Mouse (Mus musculus) right cerebral cortex, postnatal 14 days (tissue): ENCODE results near the gene Tmem120b.
A peak's percentile ranks its signal among the peaks of the same experiment; 100 is the strongest.

Experiments
- DNase-seq: peaks from one replicate; pipeline ENCODE4 v3.0.0; 2022

Gene Tmem120b

DNA sequence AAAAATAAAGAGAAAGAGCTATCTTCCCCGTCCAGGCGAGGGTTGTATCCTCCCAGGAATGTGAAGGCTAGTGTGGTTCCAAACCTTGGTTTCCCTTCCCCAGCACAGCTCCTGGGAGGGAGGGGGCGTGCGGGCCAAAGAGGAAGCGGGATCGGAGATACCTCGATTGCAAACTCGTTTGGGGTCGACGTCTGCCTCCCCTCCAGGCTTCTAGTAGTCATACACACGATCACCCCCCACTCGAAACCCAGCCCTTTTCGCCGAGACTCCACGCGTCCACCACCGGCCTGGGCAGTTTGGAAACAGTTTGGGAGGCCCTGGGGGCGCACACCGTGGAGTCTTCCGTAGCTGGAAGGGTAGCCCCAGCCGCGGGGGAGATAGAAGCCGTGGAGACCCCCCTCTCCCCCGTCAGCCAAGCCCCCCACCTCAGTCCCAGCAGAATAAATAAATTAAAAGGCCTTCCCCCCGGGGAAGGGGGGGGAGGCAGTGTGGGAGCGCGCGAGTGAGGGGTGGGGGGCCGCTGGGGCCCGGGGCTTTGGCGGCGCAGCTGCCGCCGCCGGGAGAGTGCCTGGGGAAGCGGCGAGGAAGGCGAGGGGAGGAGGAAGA lies 73.4 kb downstream of the Tmem120b start:
- peak; percentile 50 for DNase-seq

DNA sequence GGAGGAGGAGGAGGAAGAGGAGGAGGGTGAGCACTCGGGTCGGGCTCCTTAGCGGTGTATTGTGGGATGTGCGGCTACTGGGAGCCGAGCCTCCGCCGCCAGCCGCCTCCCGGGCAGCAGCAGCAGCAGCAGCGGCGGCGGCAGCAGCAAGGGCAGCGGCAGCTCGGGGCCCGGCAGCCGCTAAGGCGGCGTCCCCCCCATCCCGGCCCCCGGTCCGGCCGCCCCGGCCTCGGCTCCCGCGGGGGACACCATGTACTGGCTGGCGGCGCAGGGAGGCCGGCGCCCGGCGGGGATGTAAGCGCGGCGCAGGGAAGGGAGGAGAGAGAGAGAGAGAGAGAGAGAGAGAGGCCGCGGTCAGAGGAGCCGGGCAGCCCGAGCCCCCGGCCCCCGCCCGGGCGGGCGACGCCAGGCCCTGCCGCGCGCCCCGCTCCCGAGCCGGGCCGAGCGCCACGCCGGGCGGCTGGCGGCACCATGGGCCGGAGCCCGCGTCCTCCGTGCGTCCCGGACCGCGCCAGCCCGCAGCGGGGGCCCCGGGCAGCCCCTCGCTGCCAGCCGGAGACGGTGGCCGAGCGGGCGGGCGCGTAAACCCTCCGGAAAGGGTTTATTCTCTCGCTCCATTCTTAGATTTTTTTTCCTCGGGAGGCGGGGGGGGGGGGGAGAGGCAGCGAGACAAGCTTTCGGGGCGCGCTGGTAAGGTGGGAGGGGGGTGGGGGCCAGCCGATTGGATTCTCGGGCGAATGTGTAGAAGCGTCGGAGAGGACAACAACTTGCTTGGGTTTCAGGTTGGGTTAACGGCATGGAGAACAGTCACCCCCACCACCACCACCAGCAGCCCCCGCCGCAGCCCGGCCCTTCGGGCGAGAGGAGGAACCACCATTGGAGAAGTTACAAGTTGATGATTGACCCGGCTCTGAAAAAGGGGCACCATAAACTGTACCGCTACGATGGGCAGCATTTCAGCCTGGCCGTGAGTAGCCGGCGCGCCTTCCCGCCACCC lies 74.2 kb downstream of the Tmem120b start, which contains the start of gene Setd1b:
Gene Setd1b (plus strand): TSS at position 33 of the 997 bp plus-strand sequence.
- no peak for DNase-seq

DNA sequence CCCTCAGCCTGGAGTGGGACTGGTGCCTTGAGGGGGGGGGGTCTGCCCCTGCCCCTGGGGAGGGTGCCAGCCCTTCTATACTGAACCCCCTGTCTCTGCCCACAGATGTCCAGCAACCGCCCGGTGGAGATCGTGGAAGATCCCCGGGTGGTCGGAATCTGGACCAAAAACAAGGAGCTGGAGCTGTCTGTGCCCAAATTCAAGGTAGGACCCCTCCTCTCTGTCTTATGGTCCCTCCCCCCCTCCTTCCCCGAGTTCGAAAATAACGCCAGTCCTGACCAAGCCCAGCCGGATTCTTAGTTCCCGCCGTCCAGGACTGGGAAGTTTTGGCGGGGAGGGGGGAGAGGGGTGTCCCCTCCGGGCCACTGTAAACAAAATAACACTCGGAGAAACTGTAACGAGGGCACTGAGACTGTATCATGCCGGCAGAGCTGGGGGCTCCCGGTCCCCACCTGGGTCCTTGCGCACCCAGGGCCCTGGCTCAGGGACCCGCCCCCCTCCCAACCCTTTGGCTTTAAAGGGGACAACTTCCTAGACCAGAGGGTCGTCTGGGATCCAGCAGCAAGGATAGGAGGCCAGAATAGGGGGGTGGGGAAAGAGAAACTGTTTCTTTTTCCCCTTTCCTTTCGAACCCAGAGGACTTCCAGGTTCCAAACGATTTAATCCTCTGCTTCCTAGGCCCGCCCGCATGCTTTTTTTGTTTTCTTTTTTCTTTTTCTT lies 75.2 kb downstream of the Tmem120b start:
- no peak for DNase-seq

DNA sequence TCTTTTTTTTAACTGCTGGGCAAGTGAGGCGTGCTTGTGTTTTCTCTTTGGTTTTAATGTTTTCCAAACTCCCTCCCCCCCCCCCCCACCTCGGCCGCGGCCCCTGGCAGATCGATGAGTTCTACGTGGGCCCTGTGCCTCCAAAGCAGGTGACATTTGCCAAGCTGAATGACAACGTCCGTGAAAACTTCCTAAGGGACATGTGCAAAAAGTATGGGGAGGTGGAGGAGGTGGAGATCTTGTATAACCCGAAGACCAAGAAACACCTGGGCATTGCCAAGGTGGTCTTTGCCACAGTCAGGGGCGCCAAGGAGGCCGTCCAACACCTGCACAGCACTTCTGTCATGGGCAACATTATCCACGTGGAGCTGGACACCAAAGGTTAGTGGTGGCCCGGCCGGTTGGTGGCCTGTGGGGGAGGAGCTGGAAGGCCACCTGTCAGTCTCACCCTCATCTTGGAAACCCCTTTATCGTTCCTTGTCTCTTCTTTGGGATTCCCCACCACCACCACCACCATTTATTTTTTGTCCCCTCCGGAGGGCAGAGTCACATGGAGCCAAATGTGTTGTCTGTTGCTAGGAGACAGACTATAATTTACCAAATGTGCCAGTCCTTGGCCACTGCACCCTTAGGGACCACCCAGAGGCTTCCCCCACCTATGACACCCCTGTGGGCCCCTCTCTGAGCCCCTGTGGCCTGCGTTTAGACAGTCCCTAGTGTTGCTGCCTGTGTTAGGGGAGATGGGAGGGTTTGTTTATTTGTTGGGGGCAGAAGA lies 75.9 kb downstream of the Tmem120b start:
- DNase-seq, result no peak

DNA sequence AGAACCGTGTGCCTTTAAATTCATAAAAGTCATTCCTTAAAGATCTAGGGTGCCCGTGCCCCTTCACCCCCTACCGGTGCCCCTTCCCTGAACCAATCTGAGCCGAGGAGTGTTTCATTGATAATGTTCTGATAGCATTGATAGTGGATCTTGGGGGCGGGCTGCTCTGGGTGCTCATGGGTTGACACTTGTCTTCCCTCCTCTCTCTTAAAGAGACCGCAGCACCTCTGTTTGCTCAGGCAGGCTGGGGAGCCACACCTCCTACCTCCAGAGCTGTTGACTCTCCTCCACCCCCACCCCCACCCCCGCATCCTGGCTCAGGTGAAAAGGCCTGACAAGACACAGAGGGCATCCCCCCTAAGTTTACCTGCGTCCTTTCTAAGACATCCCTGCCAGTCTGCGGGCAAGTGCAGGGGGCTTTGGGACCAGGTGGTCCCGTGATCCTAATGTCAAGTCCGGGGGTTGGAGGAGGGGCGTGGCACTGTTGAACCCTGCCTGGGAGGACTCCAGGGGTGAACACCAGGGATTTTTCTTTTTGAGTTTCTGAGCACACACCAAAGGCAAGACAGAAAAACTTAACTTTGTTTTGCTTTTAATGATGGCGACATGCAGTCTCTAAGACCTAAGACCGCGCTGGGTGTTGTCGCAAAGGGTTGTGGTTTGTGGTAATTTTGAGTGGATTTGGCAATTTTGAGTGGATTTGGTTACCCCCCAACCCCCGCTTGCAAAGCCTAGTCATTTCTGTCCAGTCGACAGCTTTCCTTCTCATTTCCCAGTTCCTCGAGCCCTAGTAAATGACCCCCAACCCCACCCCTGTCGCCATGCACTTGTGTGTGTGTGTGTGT lies 76.8 kb downstream of the Tmem120b start:
- DNase-seq, result no peak

DNA sequence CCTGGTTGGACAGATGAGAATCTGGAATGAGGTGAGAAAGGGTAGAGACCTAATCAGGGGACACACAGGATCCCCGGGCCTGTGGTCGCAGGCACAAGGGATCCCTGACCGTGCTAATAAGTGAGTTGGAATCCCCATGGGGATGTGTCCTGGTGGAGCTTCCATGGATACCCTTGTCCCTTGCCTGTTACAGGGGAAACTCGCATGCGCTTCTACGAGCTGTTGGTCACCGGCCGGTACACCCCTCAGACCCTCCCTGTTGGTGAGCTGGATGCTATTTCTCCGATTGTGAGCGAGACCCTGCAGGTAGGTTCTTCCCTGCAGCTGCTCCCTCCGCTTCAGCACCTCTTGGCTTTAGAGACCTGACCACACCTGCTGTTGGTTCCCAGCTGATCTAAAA lies 78.1 kb downstream of the Tmem120b start:
- no peak for DNase-seq

DNA sequence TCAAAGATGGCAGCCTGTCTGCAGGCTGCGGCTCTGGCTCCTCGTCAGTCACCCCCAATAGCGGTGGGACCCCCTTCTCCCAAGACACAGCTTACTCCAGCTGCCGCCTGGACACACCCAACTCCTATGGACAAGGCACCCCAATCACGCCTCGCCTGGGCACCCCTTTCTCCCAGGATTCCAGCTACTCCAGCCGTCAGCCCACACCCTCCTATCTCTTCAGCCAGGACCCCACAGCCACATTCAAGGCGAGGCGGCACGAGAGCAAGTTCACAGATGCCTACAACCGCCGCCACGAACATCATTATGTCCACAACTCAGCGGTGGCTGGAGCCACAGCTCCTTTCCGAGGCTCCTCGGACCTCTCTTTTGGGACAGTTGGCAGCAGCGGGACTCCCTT lies 79.4 kb downstream of the Tmem120b start:
- no peak for DNase-seq

DNA sequence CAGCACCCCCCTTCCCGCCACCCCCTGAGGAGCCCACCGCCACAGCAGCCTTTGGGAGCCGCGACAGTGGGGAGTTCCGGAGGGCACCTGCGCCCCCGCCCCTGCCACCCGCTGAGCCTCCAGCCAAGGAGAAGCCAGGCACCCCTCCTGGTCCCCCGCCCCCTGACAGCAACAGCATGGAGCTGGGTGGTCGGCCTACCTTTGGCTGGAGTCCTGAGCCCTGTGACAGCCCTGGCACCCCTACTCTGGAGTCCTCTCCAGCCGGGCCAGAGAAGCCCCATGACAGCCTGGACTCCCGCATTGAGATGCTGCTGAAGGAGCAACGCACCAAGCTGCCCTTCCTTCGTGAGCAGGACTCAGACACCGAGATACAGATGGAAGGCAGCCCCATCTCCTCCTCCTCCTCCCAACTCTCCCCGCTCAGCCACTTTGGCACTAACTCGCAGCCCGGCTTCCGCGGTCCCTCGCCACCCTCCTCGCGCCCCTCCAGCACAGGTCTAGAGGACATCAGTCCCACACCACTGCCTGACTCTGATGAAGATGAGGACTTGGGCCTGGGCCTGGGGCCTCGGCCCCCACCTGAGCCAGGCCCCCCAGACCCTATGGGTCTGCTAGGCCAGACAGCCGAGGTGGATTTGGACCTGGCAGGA lies 80.0 kb downstream of the Tmem120b start:
- DNase-seq, result no peak

DNA sequence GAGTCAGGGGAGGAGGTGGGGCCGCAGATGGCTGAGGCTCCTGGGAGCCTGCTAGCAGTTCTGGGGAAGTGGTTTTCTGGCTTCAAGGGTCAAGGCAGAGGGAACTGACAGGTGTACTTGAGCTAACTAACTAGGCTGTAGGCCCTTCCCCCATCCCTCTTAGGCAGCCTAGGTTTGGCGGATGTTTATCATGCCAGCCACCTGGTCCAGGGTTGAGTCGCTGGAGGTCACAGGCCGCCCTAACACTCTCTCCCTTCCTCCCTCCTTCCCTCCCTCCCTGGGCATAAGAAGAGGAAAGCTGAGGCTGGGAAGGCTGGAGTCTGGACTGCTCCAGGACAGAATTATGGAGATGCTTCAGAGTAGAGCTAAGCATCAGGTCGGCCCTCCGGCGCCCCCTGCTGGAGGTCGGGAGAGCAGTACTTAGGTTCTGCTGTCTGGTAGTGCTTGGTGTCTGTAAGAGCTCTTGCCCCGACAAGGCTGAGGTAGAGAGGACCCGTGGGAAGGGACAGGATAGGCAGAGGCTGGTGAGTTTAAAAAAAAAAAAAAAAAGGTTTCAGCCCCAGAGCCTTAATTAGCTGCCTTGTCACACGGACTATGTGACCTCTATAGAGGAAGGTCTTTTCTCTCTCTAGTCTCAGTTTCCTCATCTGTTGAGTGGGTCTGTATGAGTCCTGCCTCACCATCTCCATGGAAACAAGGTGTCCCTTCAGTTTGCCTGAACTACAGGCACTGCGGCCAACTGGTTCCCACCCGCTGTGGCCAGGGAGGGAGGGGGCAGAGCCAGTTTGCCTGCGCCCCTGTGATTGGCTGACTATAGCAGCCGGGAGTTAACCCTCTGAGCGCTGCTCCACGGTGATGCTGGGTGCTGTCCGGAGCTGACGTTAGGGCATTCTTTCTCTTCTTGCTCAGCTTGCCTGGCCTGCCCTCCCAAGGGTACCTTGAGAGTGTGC lies 81.5 kb downstream of the Tmem120b start:
- peak; percentile 93 for DNase-seq

DNA sequence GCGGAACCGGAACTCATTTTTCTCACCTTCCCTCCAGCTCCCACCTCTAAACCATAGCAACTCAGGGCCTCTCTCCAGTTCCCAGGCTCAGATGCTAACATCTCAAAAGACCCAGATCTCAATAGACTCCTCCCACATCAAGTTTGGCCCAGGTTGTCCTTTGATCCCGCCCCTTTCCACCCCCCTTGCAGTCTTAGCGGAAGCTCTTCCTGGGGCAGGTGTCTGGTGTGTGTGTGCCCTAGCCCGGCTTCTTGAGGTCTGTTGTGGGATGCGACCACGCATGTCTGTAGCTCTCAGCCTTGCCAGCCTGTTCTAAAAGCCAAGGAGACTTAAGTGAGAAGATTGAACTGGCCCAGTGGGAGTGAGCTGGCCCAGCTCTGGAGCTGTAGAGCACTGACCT lies 82.4 kb downstream of the Tmem120b start:
- no peak for DNase-seq

DNA sequence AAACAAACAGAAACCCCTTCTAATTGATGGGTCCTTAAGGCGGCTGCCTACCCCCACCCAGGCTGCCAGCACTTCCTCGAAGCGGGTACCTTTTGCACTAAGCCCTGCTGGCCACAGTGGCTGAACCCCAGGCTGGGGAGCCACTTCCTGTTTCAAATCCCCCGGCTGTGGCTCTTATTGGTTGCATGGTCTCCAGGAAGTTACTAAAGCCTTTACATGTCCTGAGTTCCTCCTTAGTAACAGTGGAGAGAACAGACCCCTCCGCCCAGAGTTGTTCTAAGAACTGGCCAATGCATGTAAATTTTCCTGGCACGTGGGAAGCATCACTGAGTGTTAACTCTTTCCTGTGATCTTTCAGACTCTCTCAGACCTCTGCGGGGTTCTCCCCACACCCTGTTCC lies 82.9 kb downstream of the Tmem120b start:
- DNase-seq, result no peak

DNA sequence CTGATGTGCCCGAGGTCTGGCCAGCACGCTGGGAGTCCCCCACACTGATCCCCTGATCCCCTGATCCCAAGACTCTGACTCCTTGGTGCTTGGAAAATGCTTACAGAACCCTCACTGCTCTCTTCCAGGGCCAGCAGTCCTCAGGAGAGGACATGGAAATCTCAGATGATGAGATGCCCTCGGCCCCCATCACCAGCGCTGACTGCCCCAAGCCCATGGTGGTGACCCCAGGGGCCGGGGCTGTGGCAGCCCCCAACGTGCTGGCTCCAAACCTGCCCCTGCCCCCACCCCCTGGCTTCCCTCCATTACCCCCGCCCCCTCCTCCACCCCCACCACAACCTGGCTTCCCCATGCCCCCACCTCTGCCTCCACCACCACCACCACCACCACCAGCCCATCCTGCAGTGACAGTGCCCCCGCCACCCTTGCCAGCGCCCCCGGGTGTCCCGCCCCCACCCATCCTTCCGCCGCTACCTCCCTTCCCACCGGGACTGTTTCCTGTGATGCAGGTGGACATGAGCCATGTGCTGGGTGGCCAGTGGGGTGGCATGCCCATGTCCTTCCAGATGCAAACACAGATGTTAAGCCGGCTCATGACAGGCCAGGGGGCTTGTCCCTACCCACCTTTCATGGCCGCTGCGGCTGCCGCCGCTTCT lies 83.6 kb downstream of the Tmem120b start:
- DNase-seq, result no peak

DNA sequence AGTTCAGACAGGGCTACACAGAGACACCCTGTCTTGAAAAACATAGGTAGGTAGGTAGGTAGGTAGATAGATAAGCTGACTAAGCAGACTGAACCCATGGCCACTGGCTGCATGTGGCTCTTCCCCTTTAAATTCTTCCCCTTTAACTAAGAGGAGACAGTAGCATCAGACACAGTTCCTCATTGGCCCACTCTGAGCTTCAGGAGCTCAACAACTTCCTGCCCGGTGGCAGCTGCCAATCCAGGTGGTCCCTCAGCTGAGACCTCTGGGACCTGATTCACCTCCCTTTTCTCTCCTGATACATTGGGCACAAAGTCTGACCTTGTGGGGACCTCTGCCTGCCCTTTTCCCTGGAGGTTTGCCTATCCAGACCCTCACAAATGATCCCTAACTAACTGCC lies 84.7 kb downstream of the Tmem120b start:
- no peak for DNase-seq

DNA sequence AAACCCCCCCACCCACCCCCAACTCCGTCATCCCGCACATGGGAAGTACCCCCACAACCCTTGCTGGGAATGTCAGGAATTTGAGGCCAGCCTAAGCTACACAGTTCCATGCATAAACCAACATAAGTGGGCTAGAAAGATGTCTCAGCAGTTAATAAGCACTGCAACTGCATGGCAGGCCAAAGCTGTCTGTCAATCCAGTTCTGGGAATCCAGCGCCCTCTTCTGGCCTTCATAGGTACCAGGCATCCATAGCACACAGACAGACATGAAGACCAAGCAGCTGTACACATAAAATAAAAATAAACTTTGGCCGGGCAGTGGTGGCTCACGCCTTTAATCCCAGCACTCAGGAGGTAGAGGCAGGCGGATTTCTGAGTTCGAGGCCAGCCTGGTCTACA lies 87.2 kb downstream of the Tmem120b start:
- no peak for DNase-seq

DNA sequence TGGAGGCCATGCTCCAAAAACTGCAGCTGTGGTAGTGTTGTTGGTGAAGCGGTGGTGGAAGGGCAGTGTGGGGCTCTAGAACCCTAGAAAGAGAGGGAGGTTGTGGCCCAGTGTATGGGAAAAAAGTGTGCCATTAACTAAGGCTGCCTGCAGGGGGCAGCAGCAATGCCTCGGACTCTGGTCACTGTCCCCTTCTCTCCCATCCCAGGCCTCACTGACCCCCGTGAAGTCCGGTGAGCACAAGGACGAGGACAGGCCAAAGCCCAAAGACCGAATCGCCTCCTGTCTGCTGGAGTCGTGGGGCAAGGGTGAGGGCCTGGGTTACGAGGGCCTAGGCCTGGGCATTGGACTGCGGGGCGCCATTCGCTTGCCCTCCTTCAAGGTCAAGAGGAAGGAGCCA lies 88.5 kb downstream of the Tmem120b start:
- DNase-seq, result no peak

DNA sequence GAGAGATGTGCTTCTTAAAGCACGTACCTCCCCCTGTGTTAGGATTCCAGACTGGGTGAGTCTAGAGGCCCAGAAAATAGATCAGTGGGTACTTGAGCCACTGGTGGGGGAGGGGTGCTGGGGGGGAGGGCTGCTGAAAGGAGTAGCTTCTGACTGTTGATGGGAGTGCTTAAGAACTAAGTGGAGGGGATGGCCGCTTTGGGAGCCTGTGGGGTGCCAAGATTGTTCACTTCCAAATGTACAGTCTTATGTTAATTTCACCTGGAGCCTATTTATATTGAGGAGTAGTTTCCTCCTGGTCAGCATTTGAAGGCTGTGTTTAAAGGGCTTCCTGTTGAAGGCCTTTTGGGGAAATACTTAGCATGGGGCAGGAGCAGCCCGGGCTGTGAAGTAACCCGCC lies 89.8 kb downstream of the Tmem120b start:
- no peak for DNase-seq

DNA sequence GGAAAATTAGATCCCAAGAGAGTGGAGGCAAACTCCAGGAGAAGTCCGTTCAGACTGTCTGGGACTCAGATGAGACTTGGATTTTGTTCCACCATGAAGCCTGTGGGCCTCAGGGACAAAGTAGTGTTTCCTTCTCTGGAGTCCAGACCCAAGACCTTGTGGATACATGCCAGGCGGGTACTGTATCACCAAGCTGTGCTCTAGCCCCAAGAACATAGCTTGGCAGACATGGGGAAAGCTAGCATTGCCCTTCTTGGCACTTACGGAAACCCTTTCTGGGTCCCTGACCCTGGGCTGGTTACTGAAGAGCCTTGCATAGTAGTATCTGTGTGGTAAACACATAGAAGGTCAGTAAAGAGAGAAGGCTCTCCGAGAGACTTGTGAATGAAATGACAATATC lies 91.2 kb downstream of the Tmem120b start:
- no peak for DNase-seq

DNA sequence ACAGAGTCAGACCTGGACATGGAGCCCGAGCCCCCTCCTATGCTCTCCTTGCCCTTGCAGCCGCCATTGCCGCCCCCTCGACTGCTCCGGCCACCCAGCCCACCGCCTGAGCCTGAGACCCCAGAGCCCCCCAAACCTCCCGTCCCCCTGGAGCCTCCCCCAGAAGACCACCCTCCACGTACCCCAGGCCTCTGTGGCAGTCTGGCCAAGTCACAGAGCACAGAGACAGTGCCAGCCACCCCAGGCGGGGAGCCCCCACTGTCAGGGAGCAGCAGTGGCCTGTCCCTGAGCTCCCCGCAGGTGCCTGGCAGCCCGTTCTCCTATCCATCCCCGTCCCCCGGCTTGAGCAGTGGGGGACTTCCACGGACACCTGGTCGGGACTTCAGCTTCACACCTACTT lies 91.7 kb downstream of the Tmem120b start:
- no peak for DNase-seq

DNA sequence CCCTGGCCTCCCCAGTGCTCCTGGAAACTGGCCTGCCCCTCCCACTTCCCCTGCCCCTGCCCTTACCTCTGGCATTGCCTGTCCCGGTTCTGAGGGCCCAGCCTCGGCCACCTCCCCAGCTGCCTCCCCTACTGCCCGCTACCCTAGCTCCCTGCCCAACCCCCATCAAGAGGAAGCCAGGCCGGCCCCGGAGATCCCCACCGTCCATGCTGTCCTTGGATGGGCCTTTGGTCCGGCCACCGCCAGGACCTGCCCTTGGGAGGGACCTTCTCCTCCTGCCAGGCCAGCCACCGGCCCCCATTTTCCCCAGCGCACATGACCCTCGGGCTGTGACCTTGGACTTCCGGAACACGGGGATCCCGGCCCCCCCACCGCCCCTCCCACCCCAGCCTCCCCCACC lies 92.1 kb downstream of the Tmem120b start:
- DNase-seq, result no peak

DNA sequence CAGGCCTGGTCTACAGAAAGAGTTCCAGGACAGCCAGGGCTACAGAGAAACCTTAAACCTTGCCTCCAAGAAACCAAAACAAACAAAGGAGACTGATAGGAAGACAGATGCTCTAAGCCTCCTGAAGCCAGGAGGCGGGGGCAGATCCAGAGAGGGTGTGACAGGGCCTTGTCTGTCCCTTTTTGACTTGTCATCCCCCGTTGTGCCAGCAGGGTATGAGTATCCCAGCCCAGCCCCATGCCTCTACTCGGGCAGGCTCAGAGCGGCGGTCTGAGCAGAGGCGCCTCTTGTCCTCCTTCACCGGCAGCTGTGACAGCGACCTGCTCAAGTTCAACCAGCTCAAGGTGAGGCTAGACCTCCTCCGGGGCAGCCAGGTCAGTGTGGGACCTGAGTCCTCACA lies 94.7 kb downstream of the Tmem120b start:
- DNase-seq, result no peak
